Mouse (Mus musculus): ENCODE results near the gene Cyp2b10.
"Not testable (repeated sequence)": the region's sequence is repeated elsewhere in the genome, so short reads cannot be mapped to it uniquely, and the experiment has no call there.

The Cyp2b10 gene

DNA sequence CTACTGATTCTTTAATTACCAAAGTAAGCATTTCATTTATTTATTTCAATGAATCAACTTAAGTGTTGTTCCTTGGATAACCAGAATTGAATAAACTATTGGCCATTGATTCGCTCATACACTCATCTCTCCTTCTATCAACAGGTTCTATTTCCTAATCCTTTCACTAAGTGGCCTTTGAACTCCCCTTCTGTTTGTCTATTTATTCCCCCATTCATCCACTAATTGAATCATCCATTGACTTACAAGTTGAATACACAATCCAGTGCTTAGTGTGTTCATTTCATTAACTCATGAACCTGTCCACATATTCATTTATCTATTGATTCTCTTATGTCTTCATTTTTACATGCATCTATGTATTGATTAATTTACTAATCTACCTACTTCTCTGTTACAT, 18.7 kb downstream of the Cyp2b10 start:
- no peak for DNase-seq (ENCODE audit: low read depth)

DNA sequence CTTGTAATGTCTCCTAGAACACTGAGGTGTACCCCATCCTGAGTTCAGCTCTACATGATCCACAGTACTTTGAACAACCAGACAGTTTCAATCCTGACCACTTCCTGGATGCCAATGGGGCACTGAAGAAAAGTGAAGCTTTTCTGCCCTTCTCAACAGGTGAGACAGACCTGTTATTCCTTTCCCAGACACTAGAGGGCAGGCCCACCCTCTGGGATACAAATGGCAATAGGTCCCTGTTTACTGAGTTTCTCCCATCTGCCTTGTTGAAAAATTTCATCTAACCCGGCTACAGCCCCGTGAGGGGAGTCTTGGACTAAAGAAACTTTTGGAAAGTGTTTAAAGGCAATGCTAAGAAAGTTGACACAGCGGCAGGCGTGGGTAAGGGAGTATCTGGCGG, 19.9 kb downstream of the Cyp2b10 start:
- not testable (repeated sequence) for DNase-seq (ENCODE audit: low read depth)

DNA sequence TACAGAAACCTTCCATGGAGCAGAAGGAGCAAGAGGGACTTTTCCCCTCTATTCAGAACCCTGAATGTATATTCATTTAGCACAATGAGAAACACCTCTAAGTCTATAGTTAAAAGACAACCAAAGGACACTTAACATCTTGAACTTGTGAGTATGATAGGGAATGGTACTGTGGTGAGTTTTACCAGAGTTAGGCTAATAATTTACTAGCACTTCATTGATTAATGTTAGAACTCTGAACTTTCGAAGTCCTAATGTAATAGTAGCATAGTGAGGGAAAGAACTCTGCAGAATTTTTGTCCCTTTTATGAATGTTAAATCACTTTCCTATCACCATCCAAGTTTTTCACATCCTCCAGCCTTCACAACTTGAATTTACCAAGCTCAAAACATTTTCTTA, 22.0 kb downstream of the Cyp2b10 start:
- no peak for DNase-seq (ENCODE audit: low read depth)

DNA sequence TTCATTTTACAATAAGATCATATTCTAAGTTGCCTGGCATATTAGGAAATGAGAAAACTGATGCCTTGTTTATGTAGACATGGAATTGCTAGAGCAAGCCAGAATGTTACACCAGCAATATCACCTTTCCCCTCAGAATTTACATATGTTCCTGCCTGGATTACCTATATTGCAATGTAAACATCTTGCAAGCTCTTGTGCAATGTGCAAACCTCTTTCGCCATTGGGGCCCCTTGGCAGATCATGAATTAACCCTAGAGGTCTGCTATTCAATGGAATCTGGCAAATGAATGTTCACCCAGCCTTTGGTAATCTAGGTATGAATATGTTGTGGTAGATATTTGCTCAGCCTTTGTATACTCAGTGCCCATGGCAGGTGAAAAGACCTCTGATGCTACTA, 47.9 kb downstream of the Cyp2b10 start:
- no peak for DNase-seq (ENCODE audit: low read depth)
